Mouse (Mus musculus) stomach, postnatal 0 days (tissue): ENCODE measurements at regions not wholly inside any gene's neighbourhood (a gene's known extent, or its start where the extent isn't known, plus 50 kb on each side); places are given as distances from the start of the nearest gene placed in this dataset.
A peak's percentile ranks its signal among the peaks of the same experiment; 100 is the strongest.

ENCODE experiments used
- ATAC-seq: fragments of 200-750 bp; cut with Nextera tagmentation; 2 replicates; pipeline ENCODE4 v1.8.0; 2017; ENCODE audit not compliant: low FRiP score, low TSS enrichment
- DNase-seq: peaks from one replicate; pipeline ENCODE4 v3.0.0-alpha.2; 2016; ENCODE audit warnings: low spot score
- H3K27ac ChIP-seq: fragments of 300-500 bp; sonication (generic); replicated peaks from 2 replicates; pipeline ENCODE4 v1.5.1; 2014; ENCODE audit warnings: mild to moderate bottlenecking, control low read depth
- H3K27me3 ChIP-seq: fragments of 300-500 bp; sonication (generic); 2 replicates; pipeline ENCODE4 v1.6.1; 2014; ENCODE audit warnings: low read length; ENCODE audit not compliant: control insufficient read depth, insufficient read depth
- H3K36me3 ChIP-seq: fragments of 300-500 bp; sonication (generic); 2 replicates; pipeline ENCODE4 v1.6.1; 2014; ENCODE audit warnings: low read length, mixed read lengths; ENCODE audit not compliant: control insufficient read depth, insufficient read depth
- H3K4me1 ChIP-seq: fragments of 300-500 bp; sonication (generic); replicated peaks from 2 replicates; pipeline ENCODE4 v1.6.1; 2014; ENCODE audit warnings: antibody characterized with exemption; ENCODE audit not compliant: control insufficient read depth, insufficient read depth
- H3K4me2 ChIP-seq: fragments of 300-500 bp; sonication (generic); replicated peaks from 2 replicates; pipeline ENCODE4 v1.6.1; 2014; ENCODE audit warnings: low read depth, mild to moderate bottlenecking, control low read depth, moderate library complexity
- H3K4me3 ChIP-seq: fragments of 300-500 bp; sonication (generic); 2 replicates; pipeline ENCODE4 v1.5.1; 2014; ENCODE audit warnings: low read depth, low read length, control low read depth
- H3K9ac ChIP-seq: fragments of 300-500 bp; sonication (generic); 2 replicates; pipeline ENCODE4 v1.6.1; 2014; ENCODE audit warnings: mild to moderate bottlenecking, low read length, control low read depth, mixed read lengths
- H3K9me3 ChIP-seq: fragments of 300-500 bp; sonication (generic); 2 replicates; pipeline ENCODE4 v1.6.1; 2016; ENCODE audit warnings: low read length; ENCODE audit not compliant: control insufficient read depth
- CTCF ChIP-seq: IDR thresholded peaks from 2 replicates; pipeline ENCODE4 v1.5.1; 2016; ENCODE audit warnings: antibody characterized with exemption, low read depth, mild to moderate bottlenecking, moderate library complexity
- EP300 ChIP-seq: optimal IDR thresholded peaks from 2 replicates; pipeline ENCODE3; 2016; ENCODE audit warnings: antibody characterized with exemption
- WGBS: fragments of 180-500 bp; shearing (Covaris S2); extraction: QIAGEN DNeasy Blood & Tissue Kit; methylation state at CpG from one replicate; pipeline ENCODE4 v1.1.7; 2014; 5-methylcytosine and 5-hydroxymethylcytosine counted together

DNA sequence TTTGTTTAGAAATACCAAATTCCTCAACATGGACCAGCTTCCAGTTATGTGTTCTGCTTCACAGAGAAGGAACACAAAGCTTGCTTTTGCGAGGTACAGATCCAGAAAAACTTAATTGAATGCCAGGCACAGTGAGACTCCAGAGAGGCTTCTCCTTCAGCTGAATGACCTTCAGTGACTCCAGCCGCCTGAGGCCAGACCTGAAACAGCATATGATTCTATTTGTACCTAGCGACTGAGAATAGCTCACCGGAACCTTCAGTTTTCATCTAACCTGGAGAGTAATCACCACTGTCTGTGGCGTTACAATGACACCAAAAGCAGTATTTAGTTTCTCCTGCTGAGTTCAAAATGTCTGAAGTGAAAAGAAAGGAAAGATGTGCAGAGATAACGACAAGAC is 380.6 kb upstream of the Grik2 start:
- 71% methylated on average over 6 of the region's 6 CpGs for WGBS

DNA sequence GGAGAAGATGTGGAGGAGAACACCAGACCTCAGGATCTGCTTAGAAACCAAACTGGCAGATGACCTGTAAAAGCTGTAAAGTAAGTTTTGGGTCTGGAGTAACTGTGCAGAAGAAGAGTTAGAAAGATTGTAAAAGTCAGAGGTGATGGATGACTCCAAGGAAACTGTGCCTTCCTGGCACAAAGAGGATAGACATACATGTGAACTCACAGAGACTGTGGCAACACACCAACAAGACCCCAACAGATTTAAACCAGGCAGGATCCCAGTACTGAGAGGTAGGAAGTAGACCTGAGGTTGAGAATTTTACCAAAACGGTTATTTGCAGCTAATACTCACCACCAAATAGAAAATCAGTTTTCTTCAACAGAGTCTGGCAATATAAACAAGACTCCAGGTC is 349.8 kb upstream of the Grik2 start:
- DNase-seq: no peak
- no peak for TF ChIP-seq EP300
- no peak for TF ChIP-seq CTCF
- ATAC-seq: no peak
- Histone ChIP-seq H3K4me2 (no peak overlapping the region), H3K27ac (no peak overlapping the region), H3K27me3 (no peaks in the 10 kb centered on the region), H3K9me3 (no peaks in the 10 kb centered on the region), H3K4me1 (no peaks in the 10 kb centered on the region), H3K9ac (no peak overlapping the region), H3K4me3 (no peak overlapping the region), H3K36me3 (no peaks in the 10 kb centered on the region)
- WGBS: 89% methylated on average over 1 of the region's 1 CpGs

More for the DNA sequence above, 380.6 kb upstream of the Grik2 start:
- H3K9me3 ChIP-seq: no peaks in the 10 kb centered on the region
- no peaks in the 10 kb centered on the region for H3K27me3 ChIP-seq
- no peak for DNase-seq
- H3K27ac ChIP-seq: no peak overlapping the region
- no peak overlapping the region for H3K4me3 ChIP-seq
- no peak for TF ChIP-seq CTCF
- TF ChIP-seq EP300: no peak
- no peak for ATAC-seq
- no peak overlapping the region for H3K9ac ChIP-seq
- H3K4me1 ChIP-seq: no peaks in the 10 kb centered on the region
- H3K4me2 ChIP-seq: no peak overlapping the region
- H3K36me3 ChIP-seq: no peaks in the 10 kb centered on the region

DNA sequence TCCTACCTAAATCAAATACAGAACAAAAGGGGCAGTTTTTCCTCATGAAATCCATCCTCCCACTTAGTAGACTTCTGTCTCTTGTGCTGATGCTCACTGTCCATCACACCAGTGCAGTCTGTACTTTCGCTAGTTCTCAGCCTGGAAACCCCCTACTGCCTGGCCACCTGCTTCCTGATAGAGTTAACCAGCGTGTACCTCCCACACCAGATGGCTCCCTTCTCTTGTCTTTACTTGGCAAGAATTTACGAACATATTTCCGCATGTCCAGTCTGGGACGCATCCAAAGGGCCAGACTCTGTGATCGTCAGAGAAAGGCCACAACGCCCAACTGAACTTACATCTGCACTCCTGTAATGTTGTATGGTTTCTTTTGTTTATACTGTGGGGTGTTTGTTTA is 349.2 kb upstream of the Grik2 start:
- WGBS: 30% methylated on average over 7 of the region's 7 CpGs
- DNase-seq (no peak), ATAC-seq (no peak)
- Histone ChIP-seq H3K9ac (no peak overlapping the region), H3K27me3 (no peaks in the 10 kb centered on the region), H3K9me3 (no peaks in the 10 kb centered on the region), H3K4me1 (no peaks in the 10 kb centered on the region), H3K4me2 (no peak overlapping the region), H3K36me3 (no peaks in the 10 kb centered on the region), H3K27ac (no peak overlapping the region), H3K4me3 (no peak overlapping the region)
- TF ChIP-seq EP300: no peak
- TF ChIP-seq CTCF: no peak

DNA sequence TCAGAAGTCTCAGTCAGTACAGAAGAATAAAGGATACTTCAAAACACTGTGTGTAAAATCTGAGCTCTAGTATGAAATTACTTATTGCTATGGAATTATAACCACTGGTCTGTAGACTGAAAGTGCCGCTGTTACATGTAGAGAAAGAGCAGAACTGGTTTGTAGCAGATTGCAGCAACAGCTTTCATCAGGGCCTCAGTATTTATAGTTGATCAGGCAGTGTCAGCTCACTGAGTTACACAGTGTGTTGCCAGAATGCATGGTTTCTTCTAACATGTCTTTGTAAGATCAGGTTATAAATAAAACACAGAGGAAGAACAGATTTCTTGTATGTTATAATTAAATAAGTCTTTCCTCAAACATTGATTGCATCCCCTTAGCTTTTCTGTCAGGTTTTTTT is 347.6 kb upstream of the Grik2 start:
- no peak overlapping the region for H3K27ac ChIP-seq
- no peaks in the 10 kb centered on the region for H3K4me1 ChIP-seq
- H3K4me3 ChIP-seq: no peak overlapping the region
- no peaks in the 10 kb centered on the region for H3K9me3 ChIP-seq
- no peak overlapping the region for H3K4me2 ChIP-seq
- WGBS: 71% methylated on average over 1 of the region's 1 CpGs
- DNase-seq (no peak), ATAC-seq (no peak)
- TF ChIP-seq CTCF (no peak), EP300 (no peak)
- H3K27me3 ChIP-seq: no peaks in the 10 kb centered on the region
- H3K36me3 ChIP-seq: no peaks in the 10 kb centered on the region
- no peak overlapping the region for H3K9ac ChIP-seq

DNA sequence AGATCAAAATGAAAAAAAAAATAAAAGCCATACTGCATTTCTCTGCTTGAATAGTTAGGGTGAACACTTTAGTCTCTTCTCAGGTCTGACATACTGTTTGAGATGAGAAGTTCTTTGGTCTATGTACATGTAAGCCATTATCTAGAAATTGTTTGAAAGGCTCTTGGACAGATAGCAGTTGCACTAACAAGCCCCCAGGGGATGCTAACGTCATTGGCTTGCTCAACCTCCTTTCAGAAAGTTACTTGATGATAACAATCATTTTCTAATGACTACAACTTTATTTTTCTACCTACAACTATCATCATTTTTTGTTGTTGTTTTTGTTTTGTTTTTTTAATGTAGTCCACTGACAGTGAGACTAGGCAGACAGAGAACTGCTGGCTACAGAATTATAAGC is 346.9 kb upstream of the Grik2 start:
- no peak overlapping the region for H3K9ac ChIP-seq
- TF ChIP-seq EP300 (no peak), CTCF (peak; percentile 43)
- H3K4me2 ChIP-seq: no peak overlapping the region
- no peaks in the 10 kb centered on the region for H3K36me3 ChIP-seq
- no peaks in the 10 kb centered on the region for H3K9me3 ChIP-seq
- WGBS: 31% methylated on average over 1 of the region's 1 CpGs
- H3K27me3 ChIP-seq: no peaks in the 10 kb centered on the region
- no peak for DNase-seq
- H3K4me1 ChIP-seq: no peaks in the 10 kb centered on the region
- no peak for ATAC-seq
- no peak overlapping the region for H3K27ac ChIP-seq
- no peak overlapping the region for H3K4me3 ChIP-seq
